ENCODE assay signal across 8 mouse cellular contexts in the genomic region with DNA sequence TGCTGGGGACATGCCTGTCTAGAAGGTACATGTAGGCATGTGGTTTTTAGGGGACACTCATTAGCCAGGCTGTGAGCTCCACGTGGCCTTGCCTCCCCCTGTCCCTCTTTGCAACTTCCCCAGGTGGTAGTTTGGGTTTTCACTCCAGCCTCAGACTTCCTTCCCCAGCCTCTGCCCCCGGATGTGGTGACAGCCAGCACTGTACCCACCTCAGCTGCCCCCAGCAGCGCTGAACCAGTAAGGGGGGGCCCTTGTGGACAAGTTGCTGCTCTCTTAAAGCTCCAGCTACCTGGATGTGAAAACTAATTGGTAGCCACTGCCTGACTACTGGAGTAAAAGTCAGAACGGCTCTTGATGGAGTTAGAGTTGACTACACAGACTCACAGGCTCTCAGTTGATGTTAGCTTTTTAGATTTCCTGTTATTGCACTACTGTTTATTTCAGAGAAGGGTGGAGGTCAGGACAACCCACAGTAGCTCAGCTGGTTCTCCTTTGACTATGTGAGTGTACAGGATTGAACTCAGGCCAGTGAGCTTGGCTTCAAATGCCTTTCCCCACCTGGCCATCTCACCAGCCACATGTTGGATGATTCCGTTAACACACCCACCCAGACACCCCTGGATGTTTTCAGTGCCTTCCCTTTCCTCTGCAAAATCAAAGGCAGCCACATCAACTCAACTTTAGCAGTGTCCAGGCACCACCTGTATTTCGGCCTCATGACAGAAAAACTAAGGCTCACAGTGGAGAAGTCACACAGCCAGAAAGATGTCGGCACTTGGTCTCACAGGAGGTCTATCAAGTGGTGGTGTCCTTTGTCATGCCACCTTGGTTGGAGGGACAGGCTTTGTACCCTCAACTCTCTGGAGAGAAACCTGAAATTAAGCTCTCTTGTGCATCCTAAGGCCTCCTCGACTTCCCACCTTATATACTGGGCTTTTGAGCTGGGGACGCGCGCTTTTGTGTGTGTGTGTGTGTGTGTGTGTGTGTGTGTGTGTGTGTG. TPM values are rescaled to one million over a fixed set of nuclear protein-coding genes. Genes with fewer than 3 reads are reported as not detected.
A peak's percentile ranks its signal among the peaks of the same experiment; 100 is the strongest.
DNase-seq lines count a peak whose midpoint lies in the region; ATAC-seq and TF ChIP-seq lines count a peak whose summit lies in the region.

No protein-coding gene starts in this region.

- H3K79me2 ChIP-seq in myocyte (ENCODE audit: control insufficient read depth, insufficient read depth) = no peaks in the 10 kb centered on the region

- H3K4me3 ChIP-seq in left cerebral cortex, adult 2 months = no peak overlapping the region
- H3K4me3 ChIP-seq in heart, embryonic 12.5 days = peak overlapping the region; percentile 70
- peak overlapping the region; percentile 67 for H3K4me3 ChIP-seq in liver, embryonic 12.5 days
- H3K4me3 ChIP-seq in myocyte = peak overlapping the region; percentile 73

- peaks cover 35% of the 10 kb centered on the region for H3K4me1 ChIP-seq in heart, embryonic 12.5 days (replicated peaks)
- peaks cover 67% of the 10 kb centered on the region for H3K4me1 ChIP-seq in liver, embryonic 12.5 days

- peak overlapping the region; percentile 61 for H3ac ChIP-seq in myocyte (ENCODE audit: control insufficient read depth, insufficient read length)

- H3K27me3 ChIP-seq in heart, embryonic 12.5 days (replicated peaks) = no peaks in the 10 kb centered on the region
- H3K27me3 ChIP-seq in liver, embryonic 12.5 days (replicated peaks) = no peaks in the 10 kb centered on the region
- H3K27me3 ChIP-seq in myocyte (ENCODE audit: control insufficient read depth, insufficient read depth, insufficient read length) = no peaks in the 10 kb centered on the region

- peaks cover 53% of the 10 kb centered on the region for H3K36me3 ChIP-seq in heart, embryonic 12.5 days
- peaks cover 46% of the 10 kb centered on the region for H3K36me3 ChIP-seq in liver, embryonic 12.5 days
- peaks cover 3% of the 10 kb centered on the region for H3K36me3 ChIP-seq in myocyte (ENCODE audit: control insufficient read depth, insufficient read depth)

- TF ChIP-seq POLR2A in myocyte (IDR thresholded peaks at IDR 0.05; ENCODE audit: insufficient read length, low read depth) = no peak

- peak overlapping the region; percentile 57; the same call in 1 of the 2 replicates for H3K27ac ChIP-seq in left cerebral cortex, adult 2 months
- peak overlapping the region; percentile 87 for H3K27ac ChIP-seq in heart, embryonic 12.5 days (ENCODE audit: poor library complexity, severe bottlenecking)
- peak overlapping the region; percentile 73 for H3K27ac ChIP-seq in liver, embryonic 12.5 days

- no peak for TF ChIP-seq CTCF in left cerebral cortex, adult 2 months (IDR thresholded peaks at IDR 0.05)

- whole genome bisulfite sequencing in heart, embryonic 12.5 days = 39% methylated on average over 11 of the region's 11 CpGs
- WGBS in liver, embryonic 12.5 days (ENCODE audit: insufficient replicate concordance) = 30% methylated on average over 11 of the region's 11 CpGs

- no peak for ATAC-seq in heart, embryonic 12.5 days (ENCODE audit: insufficient number of reproducible peaks, low FRiP score)
- peak; percentile 3; the same call in 1 of the 2 replicates for ATAC-seq in liver, embryonic 12.5 days

- intact Hi-C loops in left cerebral cortex, adult 2 months (cut with DNase I) = no loop called here
- intact Hi-C loops in left cerebral cortex, postnatal 36 days (cut with DNase I) = no loop called here

- H3K4me2 ChIP-seq in heart, embryonic 12.5 days = peak overlapping the region; percentile 98
- H3K4me2 ChIP-seq in liver, embryonic 12.5 days = peak overlapping the region; percentile 95
- peak overlapping the region; percentile 98 for H3K4me2 ChIP-seq in myocyte (ENCODE audit: low read depth)

- H3K9ac ChIP-seq in heart, embryonic 12.5 days = peak overlapping the region; percentile 94
- peak overlapping the region; percentile 80 for H3K9ac ChIP-seq in liver, embryonic 12.5 days

- no peaks in the 10 kb centered on the region for H3K9me3 ChIP-seq in heart, embryonic 12.5 days (replicated peaks)
- H3K9me3 ChIP-seq in liver, embryonic 12.5 days (replicated peaks) = no peaks in the 10 kb centered on the region

- DNase-seq in left cerebral cortex, adult 2 months (ENCODE audit: extremely low spot score in 1 of 2, low spot score in 2 of 2) = peak in 1 of 2 experiments; percentile 9
- DNase-seq in left cerebral cortex, postnatal 36 days (ENCODE audit: low spot score in 2 of 2) = no peak
- DNase-seq in thymus, postnatal 4 days = peak; percentile 83
- DNase-seq in ovary, postnatal 10 days (ENCODE audit: low spot score) = no peak
- DNase-seq in adrenal gland, adult 8-10 months = no peak

TF ChIP-seq in myocyte, 11 proteins besides CTCF, POLR2A, EP300 and RAD21:
- TF ChIP-seq MAX (IDR thresholded peaks at IDR 0.05; ENCODE audit: low read depth) = no peak
- no peak for TF ChIP-seq POLR2AphosphoS2 (IDR thresholded peaks at IDR 0.05; ENCODE audit: insufficient read length, low read depth)
- TF ChIP-seq TCF3 (IDR thresholded peaks at IDR 0.05; ENCODE audit: insufficient read length, low read depth) = no peak
- TF ChIP-seq USF1 (IDR thresholded peaks at IDR 0.05; ENCODE audit: low read depth) = no peak
- TF ChIP-seq E2F4 (IDR thresholded peaks at IDR 0.05; ENCODE audit: insufficient read depth) = no peak
- TF ChIP-seq MYOD1 (IDR thresholded peaks at IDR 0.05; ENCODE audit: control insufficient read depth in 1 of 3, insufficient read length in 2 of 3, low read depth in 2 of 3) = no peak
- TF ChIP-seq SRF (IDR thresholded peaks at IDR 0.05; ENCODE audit: control insufficient read depth, insufficient read length, low read depth) = no peak
- TF ChIP-seq TCF12 (IDR thresholded peaks at IDR 0.05; ENCODE audit: insufficient read depth, poor library complexity, severe bottlenecking) = no peak
- no peak for TF ChIP-seq REST (IDR thresholded peaks at IDR 0.05; ENCODE audit: insufficient read depth, insufficient read length)
- no peak for TF ChIP-seq MYOG (IDR thresholded peaks at IDR 0.05; ENCODE audit: control insufficient read depth in 1 of 3, insufficient read depth in 1 of 3, insufficient read length in 2 of 3, low read depth in 2 of 3)
- TF ChIP-seq CEBPB (IDR thresholded peaks at IDR 0.05; ENCODE audit: insufficient read depth, poor library complexity, severe bottlenecking) = no peak

RNA-seq across cellular contexts. Expression of a gene that starts 0.8 kb away (rescaled TPM):
- 10 to 100 TPM in 1 of 2 experiments, 1 to 10 TPM in 1; 6.3 to 12.0 TPM for total RNA-seq in left cerebral cortex, adult 2 months (2021)
- 1 to 10 TPM; 3.1 to 7.1 TPM for total RNA-seq in left cerebral cortex, postnatal 36 days (2021)
- polyA plus RNA-seq in heart, embryonic 12.5 days (2016; fragmentation: Nextera tagmentation; extraction: Ambion mirVana) = 10.8 and 11.8 TPM in 2 replicates
- polyA plus RNA-seq in liver, embryonic 12.5 days (2016; fragmentation: Nextera tagmentation; extraction: Ambion mirVana) = 4.4 and 4.7 TPM in 2 replicates
- polyA plus RNA-seq in myocyte (2012; fragmentation: generic; extraction: Trizol) = 4.7 TPM
- total RNA-seq in adrenal gland, adult 8-10 months (2022) = 10 to 100 TPM; 17.0 to 27.1 (median 20.9) TPM

RNA-seq across cellular contexts. Expression of a gene that starts 25.3 kb away (rescaled TPM):
- 10 to 100 TPM; 51.0 to 52.2 TPM for total RNA-seq in left cerebral cortex, adult 2 months (2021)
- total RNA-seq in left cerebral cortex, postnatal 36 days (2021) = 10 to 100 TPM; 50.4 to 62.8 TPM
- 37.6 and 37.8 TPM in 2 replicates for polyA plus RNA-seq in heart, embryonic 12.5 days (2016; fragmentation: Nextera tagmentation; extraction: Ambion mirVana)
- polyA plus RNA-seq in liver, embryonic 12.5 days (2016; fragmentation: Nextera tagmentation; extraction: Ambion mirVana) = 14.9 and 16.0 TPM in 2 replicates
- 26.7 TPM for polyA plus RNA-seq in myocyte (2012; fragmentation: generic; extraction: Trizol)
- total RNA-seq in adrenal gland, adult 8-10 months (2022) = 10 to 100 TPM; 22.0 to 26.2 (median 24.9) TPM

RNA-seq across cellular contexts. Expression of a gene that starts 26.2 kb away (rescaled TPM):
- total RNA-seq in left cerebral cortex, adult 2 months (2021) = 100 to 1,000 TPM; 287 to 321 TPM
- total RNA-seq in left cerebral cortex, postnatal 36 days (2021) = 100 to 1,000 TPM; 310 to 320 TPM
- 97.4 and 103 TPM in 2 replicates for polyA plus RNA-seq in heart, embryonic 12.5 days (2016; fragmentation: Nextera tagmentation; extraction: Ambion mirVana)
- polyA plus RNA-seq in liver, embryonic 12.5 days (2016; fragmentation: Nextera tagmentation; extraction: Ambion mirVana) = 61.3 and 63.2 TPM in 2 replicates
- 51.8 TPM for polyA plus RNA-seq in myocyte (2012; fragmentation: generic; extraction: Trizol)
- 100 to 1,000 TPM in 1 of 4 experiments, 10 to 100 TPM in 3; 62.2 to 100 (median 74.6) TPM for total RNA-seq in adrenal gland, adult 8-10 months (2022)

RNA-seq across cellular contexts. Expression of a gene that starts 33.3 kb away (rescaled TPM):
- total RNA-seq in left cerebral cortex, adult 2 months (2021) = 100 to 1,000 TPM; 188 to 196 TPM
- 100 to 1,000 TPM; 179 to 210 TPM for total RNA-seq in left cerebral cortex, postnatal 36 days (2021)
- polyA plus RNA-seq in heart, embryonic 12.5 days (2016; fragmentation: Nextera tagmentation; extraction: Ambion mirVana) = 14.3 and 15.2 TPM in 2 replicates
- polyA plus RNA-seq in liver, embryonic 12.5 days (2016; fragmentation: Nextera tagmentation; extraction: Ambion mirVana) = 1.5 TPM in 2 replicates
- polyA plus RNA-seq in myocyte (2012; fragmentation: generic; extraction: Trizol) = 10.0 TPM
- total RNA-seq in adrenal gland, adult 8-10 months (2022) = 1 to 10 TPM; 4.2 to 5.9 (median 4.6) TPM

RNA-seq across cellular contexts. Expression of a gene that starts 49.7 kb away (rescaled TPM):
- total RNA-seq in left cerebral cortex, adult 2 months (2021) = 1 to 10 TPM; 1.8 to 2.7 TPM
- 1 to 10 TPM; 2.8 to 4.0 TPM for total RNA-seq in left cerebral cortex, postnatal 36 days (2021)
- polyA plus RNA-seq in heart, embryonic 12.5 days (2016; fragmentation: Nextera tagmentation; extraction: Ambion mirVana) = 2.3 and 4.3 TPM in 2 replicates
- 0.80 and 1.7 TPM in 2 replicates for polyA plus RNA-seq in liver, embryonic 12.5 days (2016; fragmentation: Nextera tagmentation; extraction: Ambion mirVana)
- polyA plus RNA-seq in myocyte (2012; fragmentation: generic; extraction: Trizol) = 3.8 TPM
- total RNA-seq in adrenal gland, adult 8-10 months (2022) = 1 to 10 TPM in 1 of 4 experiments, under 1 TPM in 1, not detected in 2; 1.00 to 1.0 TPM
